Mouse (Mus musculus): ENCODE results near the gene Fam213b. TPM values are rescaled to one million over a fixed set of nuclear protein-coding genes. Genes with fewer than 3 reads are reported as not detected.

The Fam213b gene
- polyA plus RNA-seq, 1 experiment: 11.8 TPM

DNA sequence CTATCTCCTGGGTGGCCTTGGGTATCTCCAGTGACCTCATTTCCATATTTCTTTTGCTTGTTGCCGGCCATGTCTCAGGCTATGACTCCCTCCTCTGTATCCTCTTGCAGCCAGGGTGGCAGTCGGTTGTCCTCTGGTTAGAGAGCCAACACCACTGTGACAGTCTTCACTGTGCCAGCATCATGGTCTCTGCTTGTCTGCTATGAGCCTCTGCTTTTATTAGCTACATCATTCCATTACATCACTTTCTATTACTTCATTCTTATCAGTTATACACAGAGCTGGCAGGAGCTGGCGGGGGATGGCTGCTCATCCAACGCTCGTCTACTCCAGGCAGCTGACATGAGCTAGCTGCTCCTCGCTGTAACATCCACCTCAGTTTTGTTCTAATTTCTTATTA lies 18.2 kb downstream of the Fam213b start:
- Histone ChIP-seq H3K27ac (ENCODE audit: insufficient read depth, low read length) (no peak overlapping the region), H3K36me3 (ENCODE audit: control insufficient read depth, insufficient read depth, low read length, poor library complexity, severe bottlenecking) (no peaks in the 10 kb centered on the region), H3K4me3 (ENCODE audit: low read depth, low read length) (no peak overlapping the region), H3K9ac (ENCODE audit: low read depth, poor library complexity, severe bottlenecking) (no peak overlapping the region), H3K9me3 (replicated peaks; ENCODE audit: control insufficient read depth, insufficient read depth, low read length, poor library complexity, severe bottlenecking) (no peaks in the 10 kb centered on the region), H3K4me1 (ENCODE audit: control insufficient read depth, insufficient read depth, low read length) (peaks cover 1% of the 10 kb centered on the region), H3K27me3 (ENCODE audit: control insufficient read depth, insufficient read depth, low read length, poor library complexity, severe bottlenecking) (no peaks in the 10 kb centered on the region)
- TF ChIP-seq EP300 (IDR thresholded peaks at IDR 0.05; ENCODE audit: insufficient read depth, low read depth, low read length): no peak
- TF ChIP-seq CTCF (IDR thresholded peaks at IDR 0.05; ENCODE audit: low read depth, low read length): no peak
- TF ChIP-seq POLR2A (IDR thresholded peaks at IDR 0.05; ENCODE audit: insufficient read depth, low read length): no peak

DNA sequence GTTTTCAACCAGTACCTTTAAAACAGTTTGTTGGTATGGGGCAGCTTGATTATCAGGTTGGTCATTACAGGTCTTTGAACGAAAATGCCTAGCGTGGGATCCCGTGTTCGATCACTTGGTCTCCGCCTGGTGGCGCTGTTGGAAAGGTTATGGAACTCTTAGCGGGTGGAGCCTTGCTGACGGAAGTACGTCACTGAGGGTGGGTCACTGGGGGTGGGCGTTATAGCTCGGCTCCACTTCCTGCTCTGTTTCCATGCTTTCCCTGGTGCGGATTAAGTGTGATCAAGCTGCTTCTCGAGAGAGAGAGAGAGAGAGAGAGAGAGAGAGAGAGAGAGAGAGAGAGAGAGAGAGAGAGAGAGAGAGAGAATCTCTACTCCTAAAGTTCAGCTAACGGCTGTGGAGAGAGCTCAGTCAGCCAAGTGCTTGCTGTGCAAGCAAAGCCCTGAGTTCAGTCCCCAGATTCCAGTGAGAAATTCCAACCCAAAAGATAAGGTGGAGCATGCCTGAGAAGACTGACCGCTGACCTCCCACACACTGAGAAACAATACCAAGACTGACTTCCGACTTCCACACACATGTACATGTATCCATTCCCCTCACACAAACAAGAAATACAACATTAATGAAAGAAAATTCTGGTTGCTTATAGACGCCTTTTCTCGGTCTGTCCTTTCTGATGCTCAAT lies 20.9 kb downstream of the Fam213b start:
- Histone ChIP-seq H3K4me3 (ENCODE audit: low read depth, low read length) (peak overlapping the region; percentile 72), H3K4me1 (ENCODE audit: control insufficient read depth, insufficient read depth, low read length) (peaks cover 1% of the 10 kb centered on the region), H3K9ac (ENCODE audit: low read depth, poor library complexity, severe bottlenecking) (peak overlapping the region; percentile 79), H3K27ac (ENCODE audit: insufficient read depth, low read length) (peak overlapping the region; percentile 73), H3K36me3 (ENCODE audit: control insufficient read depth, insufficient read depth, low read length, poor library complexity, severe bottlenecking) (no peaks in the 10 kb centered on the region), H3K9me3 (replicated peaks; ENCODE audit: control insufficient read depth, insufficient read depth, low read length, poor library complexity, severe bottlenecking) (no peaks in the 10 kb centered on the region), H3K27me3 (ENCODE audit: control insufficient read depth, insufficient read depth, low read length, poor library complexity, severe bottlenecking) (no peaks in the 10 kb centered on the region)
- peak; percentile 55; the same call in 1 of the 2 replicates for TF ChIP-seq EP300 (IDR thresholded peaks at IDR 0.05; ENCODE audit: insufficient read depth, low read depth, low read length)
- peak; percentile 92 for TF ChIP-seq CTCF (IDR thresholded peaks at IDR 0.05; ENCODE audit: low read depth, low read length)
- peak; percentile 56 for TF ChIP-seq POLR2A (IDR thresholded peaks at IDR 0.05; ENCODE audit: insufficient read depth, low read length)

GRCm38 (mm10) chr4:154873186-154873585 lies 25.7 kb downstream of the Fam213b start:
- Histone ChIP-seq H3K36me3 (ENCODE audit: control insufficient read depth, insufficient read depth, low read length, poor library complexity, severe bottlenecking) (no peaks in the 10 kb centered on the region), H3K4me3 (ENCODE audit: low read depth, low read length) (no peak overlapping the region), H3K27me3 (ENCODE audit: control insufficient read depth, insufficient read depth, low read length, poor library complexity, severe bottlenecking) (no peaks in the 10 kb centered on the region), H3K9ac (ENCODE audit: low read depth, poor library complexity, severe bottlenecking) (no peak overlapping the region), H3K27ac (ENCODE audit: insufficient read depth, low read length) (no peak overlapping the region), H3K4me1 (ENCODE audit: control insufficient read depth, insufficient read depth, low read length) (no peaks in the 10 kb centered on the region), H3K9me3 (replicated peaks; ENCODE audit: control insufficient read depth, insufficient read depth, low read length, poor library complexity, severe bottlenecking) (no peaks in the 10 kb centered on the region)
- TF ChIP-seq CTCF (IDR thresholded peaks at IDR 0.05; ENCODE audit: low read depth, low read length): no peak
- TF ChIP-seq EP300 (IDR thresholded peaks at IDR 0.05; ENCODE audit: insufficient read depth, low read depth, low read length): no peak
- TF ChIP-seq POLR2A (IDR thresholded peaks at IDR 0.05; ENCODE audit: insufficient read depth, low read length): no peak

DNA sequence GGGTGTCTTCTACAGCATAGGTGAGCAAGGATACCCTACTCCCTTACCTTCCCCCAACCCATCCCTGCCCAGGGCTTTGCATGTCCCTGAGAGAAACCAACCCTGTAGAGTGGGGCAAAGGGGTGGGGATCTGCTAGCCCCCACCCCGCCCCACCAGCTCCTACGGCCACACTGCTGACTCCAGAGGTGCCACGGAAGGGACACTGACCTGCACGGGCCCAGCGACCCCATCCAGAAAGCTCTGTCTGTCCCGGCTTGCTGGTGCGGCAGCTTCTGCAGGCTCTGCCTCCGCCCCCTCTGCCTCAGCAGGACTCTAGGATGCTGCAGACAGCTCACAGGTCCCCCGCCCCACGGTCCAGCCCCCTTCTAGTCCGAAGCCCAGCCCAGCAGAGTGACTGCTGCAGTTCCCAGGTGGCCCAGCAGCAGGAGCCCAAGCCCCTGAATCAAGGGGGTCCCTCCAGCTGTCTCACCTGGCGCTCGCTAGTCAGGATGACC lies 27.1 kb downstream of the Fam213b start:
- no peaks in the 10 kb centered on the region for H3K4me1 ChIP-seq (ENCODE audit: control insufficient read depth, insufficient read depth, low read length)
- no peaks in the 10 kb centered on the region for H3K27me3 ChIP-seq (ENCODE audit: control insufficient read depth, insufficient read depth, low read length, poor library complexity, severe bottlenecking)
- no peaks in the 10 kb centered on the region for H3K9me3 ChIP-seq (replicated peaks; ENCODE audit: control insufficient read depth, insufficient read depth, low read length, poor library complexity, severe bottlenecking)
- no peak overlapping the region for H3K9ac ChIP-seq (ENCODE audit: low read depth, poor library complexity, severe bottlenecking)
- H3K4me3 ChIP-seq (ENCODE audit: low read depth, low read length): no peak overlapping the region
- H3K36me3 ChIP-seq (ENCODE audit: control insufficient read depth, insufficient read depth, low read length, poor library complexity, severe bottlenecking): no peaks in the 10 kb centered on the region
- TF ChIP-seq CTCF (IDR thresholded peaks at IDR 0.05; ENCODE audit: low read depth, low read length) (peak; percentile 34), EP300 (IDR thresholded peaks at IDR 0.05; ENCODE audit: insufficient read depth, low read depth, low read length) (no peak), POLR2A (IDR thresholded peaks at IDR 0.05; ENCODE audit: insufficient read depth, low read length) (no peak)
- H3K27ac ChIP-seq (ENCODE audit: insufficient read depth, low read length): no peak overlapping the region

DNA sequence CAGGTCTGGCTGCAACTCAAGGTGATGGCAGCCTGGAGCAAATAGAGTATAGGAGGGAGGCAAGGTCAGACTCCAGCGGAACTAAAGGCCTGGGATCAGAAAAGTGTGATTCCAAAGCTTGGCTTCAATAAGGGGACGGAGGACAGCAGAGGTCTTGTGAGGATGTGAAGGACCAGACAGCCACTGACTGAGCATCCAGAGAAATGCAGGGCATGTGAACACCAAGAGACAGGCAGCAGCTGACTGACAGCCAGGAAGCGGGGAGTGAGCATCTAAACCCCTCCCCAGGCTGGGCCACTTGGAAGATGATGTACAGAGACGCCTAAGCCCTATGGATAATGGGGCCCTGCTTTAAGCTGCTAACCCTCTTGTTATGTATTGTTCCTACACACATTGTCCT lies 28.2 kb downstream of the Fam213b start:
- H3K9me3 ChIP-seq (replicated peaks; ENCODE audit: control insufficient read depth, insufficient read depth, low read length, poor library complexity, severe bottlenecking): no peaks in the 10 kb centered on the region
- TF ChIP-seq POLR2A (IDR thresholded peaks at IDR 0.05; ENCODE audit: insufficient read depth, low read length) (no peak), CTCF (IDR thresholded peaks at IDR 0.05; ENCODE audit: low read depth, low read length) (no peak), EP300 (IDR thresholded peaks at IDR 0.05; ENCODE audit: insufficient read depth, low read depth, low read length) (no peak)
- no peak overlapping the region for H3K4me3 ChIP-seq (ENCODE audit: low read depth, low read length)
- H3K27ac ChIP-seq (ENCODE audit: insufficient read depth, low read length): no peak overlapping the region
- no peaks in the 10 kb centered on the region for H3K27me3 ChIP-seq (ENCODE audit: control insufficient read depth, insufficient read depth, low read length, poor library complexity, severe bottlenecking)
- H3K9ac ChIP-seq (ENCODE audit: low read depth, poor library complexity, severe bottlenecking): no peak overlapping the region
- H3K4me1 ChIP-seq (ENCODE audit: control insufficient read depth, insufficient read depth, low read length): no peaks in the 10 kb centered on the region
- H3K36me3 ChIP-seq (ENCODE audit: control insufficient read depth, insufficient read depth, low read length, poor library complexity, severe bottlenecking): no peaks in the 10 kb centered on the region

DNA sequence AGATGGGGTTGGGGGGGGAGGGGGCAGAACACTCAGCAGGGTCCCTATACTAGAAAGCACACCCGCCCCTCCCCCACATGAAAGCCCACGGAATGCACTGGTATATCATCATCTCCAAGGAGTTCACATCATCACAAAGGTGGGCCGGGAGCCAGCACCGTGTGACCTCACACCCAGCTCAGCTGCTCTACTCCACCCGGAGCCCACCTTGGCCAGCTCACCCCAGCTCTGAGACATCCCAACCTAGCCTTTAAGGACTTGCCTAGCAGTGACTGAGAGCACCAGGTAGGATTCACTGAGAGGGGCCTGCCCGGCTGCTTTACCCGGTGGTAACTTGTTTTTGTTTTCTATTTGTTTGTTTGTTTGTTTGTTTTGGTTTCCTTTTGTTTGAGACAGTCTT lies 29.5 kb downstream of the Fam213b start, which contains the start of gene Mmel1:
TSS of gene Mmel1 (plus strand) at position 146 of the 400 bp plus-strand sequence.
- Histone ChIP-seq H3K27me3 (ENCODE audit: control insufficient read depth, insufficient read depth, low read length, poor library complexity, severe bottlenecking) (no peaks in the 10 kb centered on the region), H3K9ac (ENCODE audit: low read depth, poor library complexity, severe bottlenecking) (no peak within 1 kb of the TSS), H3K4me3 (ENCODE audit: low read depth, low read length) (no peak within 1 kb of the TSS), H3K27ac (ENCODE audit: insufficient read depth, low read length) (no peak within 1 kb of the TSS), H3K9me3 (replicated peaks; ENCODE audit: control insufficient read depth, insufficient read depth, low read length, poor library complexity, severe bottlenecking) (no peaks in the 10 kb centered on the region), H3K4me1 (ENCODE audit: control insufficient read depth, insufficient read depth, low read length) (no peaks in the 10 kb centered on the region), H3K36me3 (ENCODE audit: control insufficient read depth, insufficient read depth, low read length, poor library complexity, severe bottlenecking) (no peaks in the 10 kb centered on the region)
- no peak for TF ChIP-seq EP300 (IDR thresholded peaks at IDR 0.05; ENCODE audit: insufficient read depth, low read depth, low read length)
- no peak for TF ChIP-seq CTCF (IDR thresholded peaks at IDR 0.05; ENCODE audit: low read depth, low read length)
- no peak for TF ChIP-seq POLR2A (IDR thresholded peaks at IDR 0.05; ENCODE audit: insufficient read depth, low read length)

All from ES-Bruce4 (cell line).